Mouse (Mus musculus) splenic B cell, adult 2 months (primary cell): ENCODE results near the gene Krt6a.
"Not testable (repeated sequence)": the region's sequence is repeated elsewhere in the genome, so short reads cannot be mapped to it uniquely, and the experiment has no call there.

Experiments
- DNase-seq: peaks from one replicate; pipeline ENCODE4 v3.0.0-alpha.2; 2011; ENCODE audit warnings: low read depth, low spot score
- H3K27me3 ChIP-seq: 2 replicates; pipeline ENCODE4 v1.6.1; 2012; ENCODE audit warnings: mild to moderate bottlenecking, low read length, moderate library complexity, mixed read lengths; ENCODE audit not compliant: control insufficient read depth, poor library complexity, insufficient read depth, severe bottlenecking
- H3K36me3 ChIP-seq: 2 replicates; pipeline ENCODE4 v1.6.1; 2012; ENCODE audit warnings: mild to moderate bottlenecking, low read length, moderate library complexity, mixed read lengths; ENCODE audit not compliant: control insufficient read depth, poor library complexity, insufficient read depth, severe bottlenecking

Krt6a gene

DNA sequence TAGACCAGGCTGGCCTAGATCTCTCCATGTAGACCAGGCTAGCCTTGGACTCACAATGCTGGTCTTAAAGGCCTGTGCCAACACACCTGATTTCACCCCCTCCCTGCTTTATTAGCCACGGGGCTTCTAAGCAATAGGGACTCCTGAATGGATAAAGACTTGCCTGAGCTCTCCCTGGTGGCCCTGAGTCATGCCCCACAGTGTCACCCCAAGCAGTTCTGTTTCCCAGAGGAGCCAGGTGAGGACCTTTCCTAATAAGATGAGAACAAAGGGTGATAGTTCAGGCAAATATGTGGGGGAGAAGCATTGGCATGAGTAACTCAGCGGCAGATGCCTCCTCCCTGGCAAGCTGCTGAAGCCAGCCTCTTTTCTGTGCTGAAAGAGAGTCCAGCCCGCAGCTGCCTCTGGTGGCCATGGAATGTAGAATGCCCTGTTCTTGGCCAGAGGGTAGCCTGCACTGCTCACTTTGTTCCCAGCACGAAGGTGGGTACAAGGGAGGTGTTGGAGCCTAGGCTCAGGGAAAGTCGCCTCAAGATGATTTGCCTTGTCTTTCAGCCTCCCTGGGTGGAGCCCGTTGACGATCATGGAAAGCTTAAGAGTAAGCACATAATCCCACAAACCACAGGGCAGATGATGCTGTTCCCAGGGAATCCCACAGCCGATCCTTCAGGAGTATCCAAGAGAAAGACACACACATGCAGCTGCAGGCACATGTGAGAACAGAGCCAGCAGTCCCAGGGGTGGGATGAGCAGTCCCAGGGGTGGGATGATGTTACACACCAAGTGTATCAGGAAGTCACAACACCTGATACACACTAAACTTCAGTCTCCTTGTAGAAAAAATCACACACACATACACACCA is 3.5 kb upstream of the Krt6a start:
- DNase-seq: no peak
- no peaks in the 10 kb centered on the region for H3K27me3 ChIP-seq
- no peaks in the 10 kb centered on the region for H3K36me3 ChIP-seq

DNA sequence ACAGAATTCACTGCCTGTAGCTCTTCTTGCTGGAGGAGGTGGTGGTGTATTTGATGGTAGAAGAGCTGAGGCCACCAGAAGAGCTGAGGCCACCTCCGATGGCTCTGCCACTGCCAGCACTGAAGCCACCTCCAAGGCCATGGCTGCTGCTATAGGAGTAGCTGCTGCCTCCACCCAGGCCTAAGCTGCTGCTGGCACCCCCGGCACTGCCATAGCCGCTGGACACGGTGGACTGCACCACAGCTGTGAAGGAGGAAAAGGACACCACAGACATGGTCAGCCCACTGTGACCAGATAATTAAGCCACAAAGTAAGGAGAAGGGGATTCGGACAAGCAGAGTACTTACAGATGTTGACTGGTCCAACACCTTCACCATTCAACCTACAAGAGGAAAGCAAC is 3.6 kb downstream of the Krt6a start:
- not testable (repeated sequence) for DNase-seq, H3K27me3 ChIP-seq

DNA sequence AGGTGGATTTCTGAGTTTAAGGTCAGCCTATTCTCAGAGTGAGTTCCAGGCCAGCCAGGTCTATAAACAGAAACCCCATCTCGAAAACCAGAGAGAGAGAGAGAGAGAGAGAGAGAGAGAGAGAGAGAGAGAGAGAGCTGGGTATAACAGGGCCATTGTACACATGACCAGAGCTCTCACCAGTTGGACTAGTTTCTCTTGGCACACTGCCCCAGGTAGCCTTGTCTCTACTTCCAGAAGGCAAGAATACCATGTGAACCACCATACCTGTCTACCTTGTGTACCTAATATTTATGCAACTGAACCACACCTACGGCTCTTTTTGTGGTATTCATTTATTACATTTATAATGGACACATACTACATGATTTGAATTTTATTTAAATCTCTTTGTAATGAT is 5.9 kb downstream of the Krt6a start:
- Histone ChIP-seq H3K27me3 (no peaks in the 10 kb centered on the region), H3K36me3 (no peaks in the 10 kb centered on the region)
- DNase-seq: no peak

More for the DNA sequence above, 3.6 kb downstream of the Krt6a start:
- H3K36me3 ChIP-seq: not testable (repeated sequence)

DNA sequence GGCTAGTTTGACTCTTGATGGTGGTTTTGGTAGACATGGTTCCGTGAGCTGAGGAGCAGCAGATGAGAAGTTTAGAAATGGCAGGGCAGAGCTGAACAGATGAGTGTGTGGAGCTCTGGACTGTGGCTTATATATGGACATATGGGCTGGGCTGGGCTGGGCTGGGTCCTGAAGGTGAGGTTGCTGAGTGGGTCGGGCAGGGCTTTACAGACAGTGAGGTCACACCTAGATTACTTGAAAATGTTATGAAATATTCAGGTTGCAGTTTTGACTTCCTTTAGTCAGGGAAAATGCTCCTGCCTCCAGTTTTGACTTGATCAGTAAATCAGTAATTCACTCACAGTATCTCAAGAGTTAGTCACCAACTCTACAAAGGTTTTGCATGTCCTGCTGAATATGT is 13.9 kb downstream of the Krt6a start, which contains the start of gene Krt6b:
Gene Krt6b (minus strand): TSS at position 101 of the 400 bp plus-strand sequence.
- no peaks in the 10 kb centered on the region for H3K36me3 ChIP-seq
- DNase-seq: no peak
- no peaks in the 10 kb centered on the region for H3K27me3 ChIP-seq

DNA sequence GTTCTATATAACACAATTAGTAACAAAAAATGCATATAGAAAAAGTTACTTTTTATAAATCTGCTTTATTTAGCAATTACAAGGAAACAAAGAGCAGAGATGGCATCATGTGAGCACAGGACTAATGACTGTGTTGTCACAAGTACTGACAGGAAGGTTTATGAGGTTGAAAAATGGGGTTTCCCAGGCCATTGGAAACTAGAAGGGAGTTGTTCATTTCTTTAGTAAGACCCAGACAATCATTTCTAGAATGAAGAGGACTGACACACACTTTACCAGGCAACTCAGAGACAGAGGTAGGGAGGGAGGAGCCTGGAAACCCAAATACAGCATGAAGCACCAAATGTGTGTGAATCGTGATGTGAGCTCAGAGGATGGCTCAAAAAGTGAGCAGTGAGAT is 18.1 kb downstream of the Krt6a start:
- DNase-seq: no peak
- Histone ChIP-seq H3K36me3 (no peaks in the 10 kb centered on the region), H3K27me3 (no peaks in the 10 kb centered on the region)

DNA sequence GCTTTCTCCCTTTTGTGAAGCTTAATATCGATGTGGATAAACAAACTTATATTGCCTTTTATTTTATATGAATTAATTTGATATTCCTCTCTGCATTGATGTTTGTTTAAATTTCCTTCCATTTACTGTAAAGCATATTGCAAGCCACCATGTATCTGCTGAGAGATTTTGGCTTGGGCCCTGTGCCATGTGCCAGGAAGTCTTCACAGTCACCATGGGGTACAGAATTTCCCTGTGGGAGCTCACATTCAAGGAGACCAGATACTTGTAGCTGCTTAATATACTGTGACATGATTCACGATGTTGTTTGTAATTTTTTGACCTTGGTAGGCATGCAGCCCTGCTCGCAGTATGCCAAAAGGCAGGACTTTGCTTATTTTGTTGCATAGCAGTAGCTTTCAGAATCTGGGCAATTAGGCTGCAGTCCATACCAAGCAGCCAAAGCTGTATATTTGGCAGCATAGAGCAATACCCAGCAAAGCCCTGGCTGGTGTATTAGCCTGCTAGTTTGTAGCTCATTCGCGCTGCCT is 41.3 kb downstream of the Krt6a start:
- no peaks in the 10 kb centered on the region for H3K36me3 ChIP-seq
- no peaks in the 10 kb centered on the region for H3K27me3 ChIP-seq
- no peak for DNase-seq

DNA sequence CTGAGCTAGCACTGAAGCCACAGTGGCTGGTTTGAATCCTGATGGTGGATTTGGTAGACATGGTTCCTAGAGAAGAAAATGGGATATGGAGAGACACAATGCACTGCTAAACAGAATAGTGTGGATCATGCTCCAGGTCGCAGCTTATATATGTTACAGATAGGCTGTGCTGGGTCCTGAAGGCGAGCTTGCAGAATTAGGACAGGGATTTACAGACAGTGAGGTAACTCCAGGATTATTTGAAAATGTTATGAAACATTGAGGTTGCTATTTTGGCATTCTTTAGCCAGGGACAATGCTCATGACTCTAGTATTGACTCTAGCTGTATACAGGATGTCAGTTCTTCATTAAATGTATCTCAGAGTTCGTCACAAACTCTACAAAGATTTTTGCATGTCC is 46.8 kb downstream of the Krt6a start, which contains the start of gene Gm5478:
Gene Gm5478 (minus strand): TSS at position 101 of the 400 bp plus-strand sequence.
- Histone ChIP-seq H3K27me3 (no peaks in the 10 kb centered on the region), H3K36me3 (no peaks in the 10 kb centered on the region)
- DNase-seq: no peak
